Mouse (Mus musculus): Measurements from ENCODE around the gene Acox3. TPM values are rescaled to one million over a fixed set of nuclear protein-coding genes. Genes with fewer than 3 reads are reported as not detected.
A peak's percentile ranks its signal among the peaks of the same experiment; 100 is the strongest.

The Acox3 gene
- polyA plus RNA-seq, 1 experiment from 2014 or later, result 15.1 TPM

GRCm38 (mm10) chr5:35630706-35631105 lies 47.9 kb downstream of the Acox3 start:
- H3K27ac ChIP-seq (ENCODE audit: low read length), result no peak overlapping the region
- H3K4me1 ChIP-seq (ENCODE audit: control insufficient read depth, insufficient read depth, low read length), result peaks cover 7% of the 10 kb centered on the region
- 59% methylated on average over 1 of the region's 1 CpGs for WGBS
- no peak overlapping the region for H3K4me3 ChIP-seq (replicated peaks; ENCODE audit: low read length)
- no peaks in the 10 kb centered on the region for H3K36me3 ChIP-seq (ENCODE audit: control insufficient read depth, insufficient read depth, low read length)
- no peaks in the 10 kb centered on the region for H3K9me3 ChIP-seq (replicated peaks; ENCODE audit: control insufficient read depth, low read length)
- H3K27me3 ChIP-seq (ENCODE audit: control insufficient read depth, insufficient read depth, low read length), result no peaks in the 10 kb centered on the region
- ATAC-seq (ENCODE audit: insufficient read depth, low FRiP score), result no peak
- no peak overlapping the region for H3K9ac ChIP-seq (ENCODE audit: low read length)
- no peak overlapping the region for H3K4me2 ChIP-seq (ENCODE audit: low read depth, low read length)

GRCm38 (mm10) chr5:35631224-35631623 lies 48.4 kb downstream of the Acox3 start:
- Histone ChIP-seq H3K4me3 (replicated peaks; ENCODE audit: low read length) (no peak overlapping the region), H3K27me3 (ENCODE audit: control insufficient read depth, insufficient read depth, low read length) (no peaks in the 10 kb centered on the region), H3K4me1 (ENCODE audit: control insufficient read depth, insufficient read depth, low read length) (peaks cover 7% of the 10 kb centered on the region), H3K9me3 (replicated peaks; ENCODE audit: control insufficient read depth, low read length) (no peaks in the 10 kb centered on the region), H3K9ac (ENCODE audit: low read length) (no peak overlapping the region), H3K4me2 (ENCODE audit: low read depth, low read length) (no peak overlapping the region), H3K27ac (ENCODE audit: low read length) (no peak overlapping the region), H3K36me3 (ENCODE audit: control insufficient read depth, insufficient read depth, low read length) (no peaks in the 10 kb centered on the region)
- WGBS, result 86% methylated on average over 3 of the region's 3 CpGs
- ATAC-seq (ENCODE audit: insufficient read depth, low FRiP score), result no peak

- H3K9me3 ChIP-seq (replicated peaks; ENCODE audit: control insufficient read depth, low read length), result no peaks in the 10 kb centered on the region
- H3K9ac ChIP-seq (ENCODE audit: low read length), result no peak overlapping the region
- H3K4me2 ChIP-seq (ENCODE audit: low read depth, low read length), result no peak overlapping the region
- no peak for ATAC-seq (ENCODE audit: insufficient read depth, low FRiP score)
- no peaks in the 10 kb centered on the region for H3K36me3 ChIP-seq (ENCODE audit: control insufficient read depth, insufficient read depth, low read length)
- H3K27ac ChIP-seq (ENCODE audit: low read length), result no peak overlapping the region
- WGBS, result 72% methylated on average over 5 of the region's 5 CpGs
- no peaks in the 10 kb centered on the region for H3K27me3 ChIP-seq (ENCODE audit: control insufficient read depth, insufficient read depth, low read length)
- peaks cover 7% of the 10 kb centered on the region for H3K4me1 ChIP-seq (ENCODE audit: control insufficient read depth, insufficient read depth, low read length)
- no peak overlapping the region for H3K4me3 ChIP-seq (replicated peaks; ENCODE audit: low read length)
Measured at GRCm38 (mm10) chr5:35631755-35632154, 48.9 kb downstream of the Acox3 start.

- no peak for ATAC-seq (ENCODE audit: insufficient read depth, low FRiP score)
- Histone ChIP-seq H3K4me3 (replicated peaks; ENCODE audit: low read length) (no peak overlapping the region), H3K27ac (ENCODE audit: low read length) (no peak overlapping the region), H3K36me3 (ENCODE audit: control insufficient read depth, insufficient read depth, low read length) (no peaks in the 10 kb centered on the region), H3K9ac (ENCODE audit: low read length) (no peak overlapping the region), H3K27me3 (ENCODE audit: control insufficient read depth, insufficient read depth, low read length) (no peaks in the 10 kb centered on the region), H3K9me3 (replicated peaks; ENCODE audit: control insufficient read depth, low read length) (no peaks in the 10 kb centered on the region), H3K4me1 (ENCODE audit: control insufficient read depth, insufficient read depth, low read length) (peaks cover 7% of the 10 kb centered on the region), H3K4me2 (ENCODE audit: low read depth, low read length) (no peak overlapping the region)
- 84% methylated on average over 6 of the region's 6 CpGs for WGBS
Measured at GRCm38 (mm10) chr5:35632841-35633240, 50.0 kb downstream of the Acox3 start.

GRCm38 (mm10) chr5:35636016-35636415 lies 53.2 kb downstream of the Acox3 start:
- Histone ChIP-seq H3K4me2 (ENCODE audit: low read depth, low read length) (no peak overlapping the region), H3K27me3 (ENCODE audit: control insufficient read depth, insufficient read depth, low read length) (no peaks in the 10 kb centered on the region), H3K27ac (ENCODE audit: low read length) (no peak overlapping the region), H3K36me3 (ENCODE audit: control insufficient read depth, insufficient read depth, low read length) (no peaks in the 10 kb centered on the region), H3K9ac (ENCODE audit: low read length) (no peak overlapping the region), H3K4me3 (replicated peaks; ENCODE audit: low read length) (no peak overlapping the region), H3K9me3 (replicated peaks; ENCODE audit: control insufficient read depth, low read length) (no peaks in the 10 kb centered on the region), H3K4me1 (ENCODE audit: control insufficient read depth, insufficient read depth, low read length) (peaks cover 6% of the 10 kb centered on the region)
- WGBS, result 85% methylated on average over 2 of the region's 2 CpGs
- no peak for ATAC-seq (ENCODE audit: insufficient read depth, low FRiP score)

- Histone ChIP-seq H3K27me3 (ENCODE audit: control insufficient read depth, insufficient read depth, low read length) (no peaks in the 10 kb centered on the region), H3K4me1 (ENCODE audit: control insufficient read depth, insufficient read depth, low read length) (peaks cover 35% of the 10 kb centered on the region), H3K4me2 (ENCODE audit: low read depth, low read length) (no peak overlapping the region), H3K36me3 (ENCODE audit: control insufficient read depth, insufficient read depth, low read length) (no peaks in the 10 kb centered on the region), H3K27ac (ENCODE audit: low read length) (peak overlapping the region; percentile 48), H3K9ac (ENCODE audit: low read length) (no peak overlapping the region), H3K9me3 (replicated peaks; ENCODE audit: control insufficient read depth, low read length) (no peaks in the 10 kb centered on the region), H3K4me3 (replicated peaks; ENCODE audit: low read length) (no peak overlapping the region)
- peak; percentile 91 for ATAC-seq (ENCODE audit: insufficient read depth, low FRiP score)
- 25% methylated on average over 10 of the region's 10 CpGs for WGBS
Measured at GRCm38 (mm10) chr5:35641961-35642584, 59.2 kb downstream of the Acox3 start.

- H3K27me3 ChIP-seq (ENCODE audit: control insufficient read depth, insufficient read depth, low read length), result no peaks in the 10 kb centered on the region
- WGBS, result 85% methylated on average over 9 of the region's 9 CpGs
- H3K9me3 ChIP-seq (replicated peaks; ENCODE audit: control insufficient read depth, low read length), result no peaks in the 10 kb centered on the region
- H3K4me2 ChIP-seq (ENCODE audit: low read depth, low read length), result no peak overlapping the region
- peak overlapping the region; percentile 30; the same call in 1 of the 2 replicates for H3K27ac ChIP-seq (ENCODE audit: low read length)
- peaks cover 43% of the 10 kb centered on the region for H3K4me1 ChIP-seq (ENCODE audit: control insufficient read depth, insufficient read depth, low read length)
- no peak overlapping the region for H3K4me3 ChIP-seq (replicated peaks; ENCODE audit: low read length)
- no peak overlapping the region for H3K9ac ChIP-seq (ENCODE audit: low read length)
- H3K36me3 ChIP-seq (ENCODE audit: control insufficient read depth, insufficient read depth, low read length), result no peaks in the 10 kb centered on the region
- no peak for ATAC-seq (ENCODE audit: insufficient read depth, low FRiP score)
Measured at GRCm38 (mm10) chr5:35643401-35644048, 60.7 kb downstream of the Acox3 start.

- no peak for ATAC-seq (ENCODE audit: insufficient read depth, low FRiP score)
Measured at GRCm38 (mm10) chr5:35644082-35644481, 61.2 kb downstream of the Acox3 start.

GRCm38 (mm10) chr5:35645938-35646493 lies 63.2 kb downstream of the Acox3 start:
- peak overlapping the region; percentile 45; the same call in 1 of the 2 replicates for H3K27ac ChIP-seq (ENCODE audit: low read length)
- 67% methylated on average over 6 of the region's 6 CpGs for WGBS
- ATAC-seq (ENCODE audit: insufficient read depth, low FRiP score), result no peak
- H3K9ac ChIP-seq (ENCODE audit: low read length), result no peak overlapping the region
- H3K4me1 ChIP-seq (ENCODE audit: control insufficient read depth, insufficient read depth, low read length), result peaks cover 37% of the 10 kb centered on the region
- H3K36me3 ChIP-seq (ENCODE audit: control insufficient read depth, insufficient read depth, low read length), result no peaks in the 10 kb centered on the region
- H3K9me3 ChIP-seq (replicated peaks; ENCODE audit: control insufficient read depth, low read length), result no peaks in the 10 kb centered on the region
- no peak overlapping the region for H3K4me3 ChIP-seq (replicated peaks; ENCODE audit: low read length)
- no peaks in the 10 kb centered on the region for H3K27me3 ChIP-seq (ENCODE audit: control insufficient read depth, insufficient read depth, low read length)
- H3K4me2 ChIP-seq (ENCODE audit: low read depth, low read length), result no peak overlapping the region

More at GRCm38 (mm10) chr5:35644082-35644481, 61.2 kb downstream of the Acox3 start:
- H3K9ac ChIP-seq (ENCODE audit: low read length), result no peak overlapping the region
- no peaks in the 10 kb centered on the region for H3K36me3 ChIP-seq (ENCODE audit: control insufficient read depth, insufficient read depth, low read length)
- no peak overlapping the region for H3K4me2 ChIP-seq (ENCODE audit: low read depth, low read length)
- peaks cover 43% of the 10 kb centered on the region for H3K4me1 ChIP-seq (ENCODE audit: control insufficient read depth, insufficient read depth, low read length)
- peak overlapping the region; percentile 30; the same call in 1 of the 2 replicates for H3K27ac ChIP-seq (ENCODE audit: low read length)
- no peak overlapping the region for H3K4me3 ChIP-seq (replicated peaks; ENCODE audit: low read length)
- H3K27me3 ChIP-seq (ENCODE audit: control insufficient read depth, insufficient read depth, low read length), result no peaks in the 10 kb centered on the region
- H3K9me3 ChIP-seq (replicated peaks; ENCODE audit: control insufficient read depth, low read length), result no peaks in the 10 kb centered on the region
- WGBS, result 44% methylated on average over 4 of the region's 4 CpGs
